Mouse (Mus musculus) forebrain, embryonic 14.5 days (tissue): Measurements from ENCODE around the gene Yipf1. TPM values are rescaled to one million over a fixed set of nuclear protein-coding genes. Genes with fewer than 3 reads are reported as not detected.

Experiments
- ATAC-seq: fragments of 200-750 bp; cut with Nextera tagmentation; 2 replicates; pipeline ENCODE4 v1.8.0; 2017; ENCODE audit warnings: mild to moderate bottlenecking, moderate library complexity
- DNase-seq: peaks from one replicate; pipeline ENCODE4 v3.0.0-alpha.2; 2015; ENCODE audit warnings: low spot score
- H3K27ac ChIP-seq: fragments of 300-500 bp; sonication (generic); 2 replicates; pipeline ENCODE4 v1.5.1; 2014; ENCODE audit warnings: low read depth, mild to moderate bottlenecking, control low read depth, low read length, moderate library complexity
- H3K27me3 ChIP-seq: fragments of 300-500 bp; sonication (generic); replicated peaks from 2 replicates; pipeline ENCODE4 v1.6.1; 2014; ENCODE audit warnings: low read length, control low read depth, mixed read lengths; ENCODE audit not compliant: control insufficient read depth, insufficient read depth
- H3K36me3 ChIP-seq: fragments of 300-500 bp; sonication (generic); 2 replicates; pipeline ENCODE4 v1.6.1; 2014; ENCODE audit warnings: low read length, control low read depth; ENCODE audit not compliant: control insufficient read depth, insufficient read depth
- H3K4me1 ChIP-seq: fragments of 300-500 bp; sonication (generic); 2 replicates; pipeline ENCODE4 v1.6.1; 2014; ENCODE audit warnings: antibody characterized with exemption, low read length, control low read depth; ENCODE audit not compliant: control insufficient read depth, insufficient read depth
- H3K4me2 ChIP-seq: fragments of 300-500 bp; sonication (generic); 2 replicates; pipeline ENCODE4 v1.6.1; 2014; ENCODE audit warnings: mild to moderate bottlenecking, control low read depth, low read length
- H3K4me3 ChIP-seq: fragments of 300-500 bp; sonication (generic); 2 replicates; pipeline ENCODE4 v1.5.1; 2014; ENCODE audit warnings: low read depth, low read length, control low read depth
- H3K9ac ChIP-seq: fragments of 300-500 bp; sonication (generic); 2 replicates; pipeline ENCODE4 v1.6.1; 2014; ENCODE audit warnings: mild to moderate bottlenecking, low read length, control low read depth, moderate library complexity
- H3K9me3 ChIP-seq: fragments of 300-500 bp; sonication (generic); replicated peaks from 2 replicates; pipeline ENCODE4 v1.6.1; 2016; ENCODE audit warnings: low read length, control low read depth, mixed read lengths; ENCODE audit not compliant: control insufficient read depth
- WGBS: fragments of 180-500 bp; shearing (Covaris S2); extraction: QIAGEN DNeasy Blood & Tissue Kit; methylation state at CpG from one replicate; pipeline ENCODE4 v1.1.7; 2014; 5-methylcytosine and 5-hydroxymethylcytosine counted together
- polyA plus RNA-seq: library from polyadenylated mRNA; unstranded; fragments of >200 nt; fragmentation: Nextera tagmentation; extraction: Ambion mirVana; gene quantifications from 2 replicates; pipeline ENCODE4 v1.2.1, GENCODE M21; 2014

Yipf1 gene
- polyA plus RNA-seq = 57.9 and 66.4 TPM in 2 replicates

DNA sequence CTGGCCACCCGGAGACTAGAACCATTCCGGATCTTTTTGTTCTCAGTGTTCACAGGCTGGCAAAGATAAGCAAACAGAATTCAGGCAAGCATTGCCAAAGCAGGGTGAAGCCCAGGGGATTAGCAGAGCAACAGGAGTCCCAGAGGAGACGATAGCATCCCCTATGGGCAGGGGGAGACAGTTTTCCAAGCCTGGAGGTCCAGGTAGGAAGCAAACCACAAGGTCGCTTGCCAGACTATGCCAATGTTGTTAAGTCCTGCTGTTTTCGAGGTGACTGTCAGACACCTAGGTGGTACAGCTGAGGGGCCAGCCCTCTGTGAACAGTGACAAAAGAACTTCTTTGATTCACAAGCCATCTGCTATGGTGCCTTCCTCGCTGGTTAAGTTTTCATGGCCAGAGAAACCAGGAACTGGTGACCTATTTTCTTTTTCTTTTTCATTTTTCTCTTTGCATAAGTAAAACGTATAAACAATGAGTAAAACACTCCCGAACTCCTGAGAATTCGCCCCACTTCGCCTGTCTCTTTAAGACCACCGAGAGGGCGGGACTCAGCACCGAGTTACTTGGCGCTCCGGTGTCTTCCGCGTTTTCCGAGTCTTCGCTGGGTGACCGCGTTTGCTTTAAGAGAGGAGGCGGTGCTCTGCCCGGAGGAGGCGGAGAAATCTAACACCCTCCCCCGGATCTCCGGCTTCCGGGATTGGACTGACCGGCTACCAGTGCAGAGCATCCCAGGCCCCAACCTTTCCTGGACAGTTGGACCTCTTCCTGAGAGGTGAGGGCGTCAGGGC, at the start of gene Yipf1:
Yipf1 (plus strand) TSS at position 674 of the 789 bp plus-strand sequence.
- Histone ChIP-seq H3K27me3 (no peaks in the 10 kb centered on the region), H3K4me2 (peak within 1 kb of the TSS; percentile 63), H3K9ac (peak within 1 kb of the TSS; percentile 62), H3K4me3 (peak within 1 kb of the TSS; percentile 54), H3K36me3 (peaks cover 14% of the 10 kb centered on the region), H3K4me1 (peaks cover 6% of the 10 kb centered on the region; the same call in 1 of the 2 replicates), H3K9me3 (no peaks in the 10 kb centered on the region), H3K27ac (no peak within 1 kb of the TSS)
- under 1% methylated on average over 29 of the region's 29 CpGs for WGBS
- ATAC-seq = peak; percentile 97
- peak; percentile 95 for DNase-seq

DNA sequence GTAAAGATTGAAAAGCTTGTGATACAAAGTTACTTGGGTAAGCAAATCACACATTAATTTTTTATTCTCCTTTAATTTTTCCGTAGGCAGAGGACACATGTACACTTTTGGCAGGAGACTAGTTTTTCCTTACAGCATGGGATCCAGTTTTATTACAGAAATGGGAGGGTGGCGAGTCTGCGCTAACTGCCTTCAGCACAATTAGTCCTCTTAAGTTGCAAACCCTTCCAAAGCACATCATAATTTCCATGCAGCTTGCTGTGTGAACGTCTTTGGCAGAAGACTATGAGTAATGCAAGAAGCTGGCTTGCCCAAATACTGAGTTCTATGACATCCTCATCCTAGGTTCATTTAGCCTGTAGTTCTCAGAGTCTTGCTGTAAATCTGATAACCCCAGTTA, 40.5 kb upstream of the Yipf1 start:
- Histone ChIP-seq H3K4me3 (no peak overlapping the region), H3K36me3 (no peaks in the 10 kb centered on the region)

DNA sequence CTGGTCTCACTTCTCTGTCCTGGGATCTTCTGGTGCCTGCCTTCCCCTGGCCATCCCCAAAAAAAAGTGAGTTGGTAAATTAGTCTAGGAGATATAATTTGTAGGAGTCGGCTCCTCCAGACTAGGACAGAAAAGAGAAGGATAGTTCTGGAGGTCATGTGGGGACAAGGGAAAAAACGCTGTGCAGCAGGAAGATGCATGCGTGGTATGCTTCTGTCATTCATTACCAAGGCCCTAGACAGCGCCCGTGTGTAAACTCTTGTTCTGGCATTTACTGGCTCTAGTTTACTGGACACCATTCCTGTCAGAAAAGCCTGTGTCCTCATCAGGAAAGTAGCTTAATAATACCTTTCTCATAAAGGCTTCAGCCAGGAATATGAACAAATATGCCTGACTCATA, 39.7 kb upstream of the Yipf1 start:
- no peaks in the 10 kb centered on the region for H3K9me3 ChIP-seq
- H3K4me1 ChIP-seq = peaks cover 2% of the 10 kb centered on the region; the same call in 1 of the 2 replicates
- no peak overlapping the region for H3K4me3 ChIP-seq
- H3K4me2 ChIP-seq = no peak overlapping the region
- no peak overlapping the region for H3K9ac ChIP-seq
- H3K36me3 ChIP-seq = no peaks in the 10 kb centered on the region
- DNase-seq (no peak), ATAC-seq (no peak)
- 92% methylated on average over 5 of the region's 5 CpGs for WGBS
- no peaks in the 10 kb centered on the region for H3K27me3 ChIP-seq
- H3K27ac ChIP-seq = no peak overlapping the region

More for the DNA sequence above, 40.5 kb upstream of the Yipf1 start:
- H3K9ac ChIP-seq = no peak overlapping the region
- ATAC-seq = no peak
- no peak overlapping the region for H3K4me2 ChIP-seq
- H3K9me3 ChIP-seq = no peaks in the 10 kb centered on the region
- peaks cover 2% of the 10 kb centered on the region; the same call in 1 of the 2 replicates for H3K4me1 ChIP-seq
- 85% methylated on average over 4 of the region's 4 CpGs for WGBS
- H3K27ac ChIP-seq = no peak overlapping the region
- no peak for DNase-seq
- H3K27me3 ChIP-seq = no peaks in the 10 kb centered on the region

DNA sequence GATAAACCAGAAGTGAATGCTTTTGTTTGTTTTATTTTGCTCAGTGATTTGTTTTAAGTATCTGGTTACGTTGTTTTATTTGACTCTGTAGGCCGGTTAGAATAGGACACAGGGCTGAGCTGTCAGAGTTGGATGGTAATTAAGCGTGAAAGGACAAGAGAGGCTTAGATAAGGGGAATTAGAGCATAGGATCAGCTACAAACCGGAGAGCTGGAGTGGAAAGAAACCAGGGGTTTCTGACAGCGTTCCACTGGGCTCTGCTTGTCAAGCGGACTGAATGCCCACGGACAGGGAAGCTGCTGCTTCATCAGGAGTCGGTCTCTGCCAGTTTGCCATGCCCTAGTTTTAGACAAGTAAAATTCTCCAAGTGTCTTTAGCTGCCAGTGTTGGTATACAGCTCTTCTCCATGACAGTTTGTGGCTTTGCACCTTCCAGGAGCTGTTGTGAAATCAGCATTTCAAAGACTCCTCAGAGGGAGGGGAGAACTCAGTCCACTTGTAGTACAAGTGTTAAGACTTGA, 35.9 kb upstream of the Yipf1 start:
- no peak overlapping the region for H3K4me2 ChIP-seq
- no peaks in the 10 kb centered on the region for H3K9me3 ChIP-seq
- no peak overlapping the region for H3K27ac ChIP-seq
- no peak; the same call in 1 of the 2 replicates for ATAC-seq
- peaks cover 6% of the 10 kb centered on the region for H3K36me3 ChIP-seq
- H3K4me3 ChIP-seq = no peak overlapping the region
- H3K9ac ChIP-seq = no peak overlapping the region
- H3K4me1 ChIP-seq = peaks cover 2% of the 10 kb centered on the region; the same call in 1 of the 2 replicates
- WGBS = 4% methylated on average over 8 of the region's 8 CpGs
- peak; percentile 46 for DNase-seq
- no peaks in the 10 kb centered on the region for H3K27me3 ChIP-seq

DNA sequence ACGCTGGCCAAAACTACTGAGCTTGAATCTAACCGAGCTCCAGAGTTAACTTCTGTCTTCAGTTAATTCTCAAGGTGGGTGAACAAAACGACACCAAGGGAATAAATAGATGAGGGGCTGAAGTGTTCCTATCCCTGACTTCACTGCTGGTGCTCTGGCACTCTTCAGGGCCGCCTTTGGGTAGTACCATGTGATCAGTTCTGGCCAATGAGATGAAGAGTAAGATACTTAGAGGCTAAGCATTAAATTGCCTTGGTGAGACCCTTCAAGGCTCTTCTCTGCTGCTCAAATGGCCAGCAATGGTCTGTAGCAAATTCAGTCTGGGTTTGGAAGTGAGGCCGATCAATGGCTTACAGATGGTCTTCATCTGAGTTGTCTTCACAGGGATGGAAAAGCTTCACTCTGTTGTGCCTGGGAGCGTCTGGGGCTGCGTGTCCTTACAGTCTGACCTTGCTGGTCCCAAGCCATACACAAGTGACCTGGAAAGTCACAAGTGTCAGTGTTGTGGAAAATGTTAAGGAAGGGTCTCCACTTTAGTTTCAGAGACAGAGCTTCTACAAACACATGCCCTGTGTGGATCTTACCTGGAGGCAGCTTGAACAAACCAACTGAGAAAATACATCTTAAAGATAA, 33.2 kb upstream of the Yipf1 start:
- Histone ChIP-seq H3K4me2 (no peak overlapping the region), H3K4me1 (peaks cover 2% of the 10 kb centered on the region; the same call in 1 of the 2 replicates), H3K27ac (no peak overlapping the region), H3K36me3 (peaks cover 6% of the 10 kb centered on the region), H3K4me3 (no peak overlapping the region), H3K9me3 (no peaks in the 10 kb centered on the region), H3K9ac (no peak overlapping the region), H3K27me3 (no peaks in the 10 kb centered on the region)
- DNase-seq (no peak), ATAC-seq (no peak)
- 80% methylated on average over 7 of the region's 7 CpGs for WGBS

DNA sequence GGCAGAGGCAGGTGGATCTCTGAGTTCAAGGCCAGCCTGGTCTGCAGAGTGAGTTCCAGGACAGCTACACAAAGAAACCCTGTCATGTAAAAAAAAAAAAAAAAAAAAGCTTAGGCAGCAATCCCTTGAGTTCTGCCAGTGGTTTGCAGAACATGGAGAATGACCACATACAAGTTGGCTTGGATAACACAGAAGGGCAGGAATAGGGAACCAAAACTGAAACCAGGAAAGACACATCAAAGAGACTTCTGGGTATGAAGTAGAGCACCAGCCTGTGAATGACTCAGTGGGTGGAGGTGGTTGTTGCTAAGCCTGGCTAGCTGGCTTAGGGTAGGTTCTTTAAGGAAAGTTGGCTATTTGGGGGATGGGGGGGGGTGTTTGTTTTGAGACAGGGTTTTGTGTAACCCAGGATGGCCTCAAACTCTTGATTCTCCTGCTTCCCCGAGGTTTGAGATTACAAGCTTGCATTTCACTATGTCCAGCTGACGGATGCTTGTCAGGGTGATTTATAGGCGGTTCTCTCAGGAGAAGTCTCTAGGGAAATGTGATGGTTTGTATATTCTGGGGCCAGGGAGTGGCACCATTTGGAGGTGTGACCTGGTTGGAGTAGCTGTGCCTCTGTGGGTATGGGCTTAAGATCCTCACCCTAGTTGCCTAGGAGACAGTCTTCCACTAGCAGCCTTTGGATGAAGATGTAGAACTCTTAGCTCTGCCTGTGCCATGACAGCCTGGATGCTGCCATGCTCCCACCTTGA, 28.5 kb upstream of the Yipf1 start:
- no peaks in the 10 kb centered on the region for H3K27me3 ChIP-seq
- ATAC-seq (no peak), DNase-seq (no peak)
- H3K9ac ChIP-seq = no peak overlapping the region
- H3K4me2 ChIP-seq = no peak overlapping the region
- no peaks in the 10 kb centered on the region for H3K36me3 ChIP-seq
- H3K4me1 ChIP-seq = no peaks in the 10 kb centered on the region
- no peaks in the 10 kb centered on the region for H3K9me3 ChIP-seq
- no peak overlapping the region for H3K4me3 ChIP-seq
- no peak overlapping the region for H3K27ac ChIP-seq
- WGBS = 88% methylated on average over 3 of the region's 3 CpGs

DNA sequence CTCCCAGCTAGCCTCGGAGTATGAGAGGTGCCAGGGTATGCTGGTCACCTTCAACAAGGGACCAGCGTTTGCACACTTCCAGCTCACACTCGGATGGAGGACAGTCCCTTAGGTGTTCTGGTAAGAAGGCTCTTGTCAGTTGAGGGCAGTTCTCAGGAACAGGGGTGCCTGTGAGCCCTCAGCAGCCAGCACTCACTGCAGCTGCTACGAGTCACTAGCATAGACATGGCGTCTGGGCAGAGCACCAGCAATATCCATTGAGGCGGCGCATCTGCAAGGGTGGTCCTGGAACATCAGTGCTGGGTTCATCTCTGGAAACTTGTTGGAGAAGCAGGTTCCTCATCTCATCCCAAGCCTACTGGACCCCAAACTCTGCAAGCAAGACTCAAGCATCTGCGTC, 27.8 kb upstream of the Yipf1 start:
- Histone ChIP-seq H3K4me3 (no peak overlapping the region), H3K4me2 (no peak overlapping the region), H3K9ac (no peak overlapping the region), H3K27ac (no peak overlapping the region), H3K27me3 (no peaks in the 10 kb centered on the region), H3K9me3 (no peaks in the 10 kb centered on the region), H3K4me1 (no peaks in the 10 kb centered on the region), H3K36me3 (no peaks in the 10 kb centered on the region)
- WGBS = 94% methylated on average over 8 of the region's 8 CpGs
- no peak for DNase-seq
- ATAC-seq = no peak

DNA sequence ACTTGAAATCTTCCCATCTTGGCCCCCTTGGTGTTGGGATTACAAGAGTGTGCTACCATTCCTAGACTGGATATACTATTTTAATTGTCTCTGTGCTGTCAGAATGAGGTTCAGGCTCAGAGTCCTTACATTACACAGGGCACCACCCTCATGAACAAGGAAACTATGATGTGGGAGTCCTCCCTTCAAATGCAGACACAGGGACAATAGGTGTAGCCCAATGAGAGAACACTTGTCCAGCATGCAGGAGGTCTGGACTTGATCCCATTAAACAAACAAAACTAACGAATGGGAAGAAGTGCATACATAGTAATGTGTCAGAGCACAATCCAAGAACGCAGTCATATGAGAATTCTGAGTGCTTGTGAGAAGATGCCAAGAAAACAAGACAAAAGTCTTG, 26.6 kb upstream of the Yipf1 start:
- Histone ChIP-seq H3K9me3 (no peaks in the 10 kb centered on the region), H3K36me3 (no peaks in the 10 kb centered on the region), H3K27me3 (no peaks in the 10 kb centered on the region), H3K27ac (no peak overlapping the region), H3K4me3 (no peak overlapping the region), H3K9ac (no peak overlapping the region), H3K4me1 (no peaks in the 10 kb centered on the region), H3K4me2 (no peak overlapping the region)
- no peak for ATAC-seq
- WGBS = 79% methylated on average over 2 of the region's 2 CpGs
- DNase-seq = no peak
